Mouse (Mus musculus) G1E (cell line): ENCODE measurements around the gene Phtf2. TPM values are rescaled to one million over a fixed set of nuclear protein-coding genes. Genes with fewer than 3 reads are reported as not detected.

ENCODE experiments used
- ATAC-seq: 2 replicates; pipeline ENCODE4 v1.8.0; 2016; ENCODE audit warnings: mild to moderate bottlenecking; ENCODE audit not compliant: insufficient number of reproducible peaks, poor library complexity, low FRiP score, severe bottlenecking; ENCODE audit errors: extremely low read depth
- DNase-seq: peaks from one replicate; pipeline ENCODE4 v3.0.0; 2012; ENCODE audit warnings: low spot score
- H3K27me3 ChIP-seq: 2 replicates; pipeline ENCODE4 v1.6.1; 2012; ENCODE audit warnings: mild to moderate bottlenecking, low read length, inconsistent platforms; ENCODE audit not compliant: insufficient read depth
- H3K36me3 ChIP-seq: replicated peaks from 2 replicates; pipeline ENCODE3; 2012; ENCODE audit warnings: mild to moderate bottlenecking, inconsistent platforms
- H3K4me1 ChIP-seq: 2 replicates; pipeline ENCODE4 v1.6.1; 2012; ENCODE audit warnings: low read depth, low read length, inconsistent platforms, mixed read lengths; ENCODE audit not compliant: insufficient read depth
- H3K4me3 ChIP-seq: 2 replicates; pipeline ENCODE4 v1.5.1; 2012; ENCODE audit warnings: low read depth, mild to moderate bottlenecking, inconsistent platforms, low read length, moderate library complexity, mixed read lengths
- H3K9me3 ChIP-seq: replicated peaks from 2 replicates; pipeline ENCODE4 v1.6.1; 2012; ENCODE audit warnings: inconsistent platforms
- CTCF ChIP-seq: IDR thresholded peaks from 2 replicates; pipeline ENCODE4 v1.5.1; 2012; ENCODE audit warnings: low read depth, low read length, inconsistent platforms, mixed read lengths
- GATA1 ChIP-seq: IDR thresholded peaks from 2 replicates; pipeline ENCODE4 v1.6.1; 2012; ENCODE audit warnings: borderline replicate concordance, low read length, inconsistent platforms, mixed read lengths
- GATA2 ChIP-seq: IDR thresholded peaks from 2 replicates; pipeline ENCODE4 v1.6.1; 2012; ENCODE audit warnings: low read depth, low read length, inconsistent platforms, borderline replicate concordance
- POLR2AphosphoS5 ChIP-seq: IDR thresholded peaks from 2 replicates; pipeline ENCODE4 v1.6.1; 2012; ENCODE audit warnings: low read depth, low read length, inconsistent platforms; ENCODE audit not compliant: insufficient replicate concordance
- TAL1 ChIP-seq: conservative IDR thresholded peaks from 2 replicates; pipeline ENCODE4 v1.6.1; 2012; ENCODE audit warnings: low read depth, low read length, inconsistent platforms, mixed read lengths
- polyA plus RNA-seq: library from polyadenylated mRNA; stranded (reverse); fragments of >175 nt; gene quantifications from 2 replicates; pipeline ENCODE4 v1.2.3, GENCODE M21; 2012
- total RNA-seq, 2 experiments: library from RNA; stranded (forward) in 1 of 2; stranded (reverse) in 1 of 2; fragments of 200-1000 nt in 1 of 2; fragments of >200 nt in 1 of 2; fragmentation: Nextera tagmentation in 1 of 2; gene quantifications; 2 replicates each; pipeline ENCODE4 v1.2.3; 2014 to 2017

Gene Phtf2
- total and polyA plus RNA-seq, 3 experiments = 5.8 to 43.5 (median 43.3) TPM

DNA sequence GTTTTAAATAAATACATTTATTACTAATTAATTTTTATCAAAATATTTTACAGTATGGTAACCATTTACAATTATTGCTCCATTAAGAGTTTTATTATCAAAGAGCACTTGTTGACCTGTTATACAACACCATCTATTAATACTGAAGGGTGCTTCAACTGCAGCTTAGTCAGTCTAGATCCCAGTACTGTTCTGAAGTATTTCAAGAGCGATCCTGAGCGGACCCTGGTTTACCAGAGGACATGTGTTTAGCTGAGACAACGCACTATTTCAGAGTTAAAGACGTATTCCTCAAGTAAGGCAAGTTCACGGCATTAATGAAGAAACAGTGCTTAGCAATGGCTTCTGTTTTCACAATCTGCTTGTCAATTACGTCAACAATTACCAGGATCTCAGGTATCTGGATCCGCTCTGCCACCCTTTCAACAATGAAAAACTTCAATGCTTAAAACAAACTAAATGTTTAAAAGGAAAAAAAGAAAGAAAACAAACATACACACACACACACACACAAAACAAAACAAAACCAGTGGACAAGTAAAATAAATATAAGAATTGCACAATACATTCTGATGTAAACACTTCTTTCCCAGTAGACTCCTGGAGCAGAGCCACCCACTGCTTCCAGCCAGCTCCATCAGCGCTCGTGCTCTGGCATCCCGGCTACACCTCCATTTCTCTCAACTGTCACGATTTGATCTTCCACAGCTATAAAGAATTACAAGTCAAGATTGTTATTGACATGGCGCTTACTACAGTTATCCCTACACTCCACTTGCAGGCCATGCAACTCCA lies 121.4 kb downstream of the Phtf2 start:
- DNase-seq = no peak
- TF ChIP-seq GATA2 (no peak), GATA1 (no peak), TAL1 (no peak), POLR2AphosphoS5 (no peak), CTCF (no peak)
- H3K9me3 ChIP-seq = no peaks in the 10 kb centered on the region
- H3K4me3 ChIP-seq = no peak overlapping the region
- H3K4me1 ChIP-seq = no peaks in the 10 kb centered on the region
- H3K27me3 ChIP-seq = no peaks in the 10 kb centered on the region
- peaks cover 60% of the 10 kb centered on the region for H3K36me3 ChIP-seq
- no peak for ATAC-seq

DNA sequence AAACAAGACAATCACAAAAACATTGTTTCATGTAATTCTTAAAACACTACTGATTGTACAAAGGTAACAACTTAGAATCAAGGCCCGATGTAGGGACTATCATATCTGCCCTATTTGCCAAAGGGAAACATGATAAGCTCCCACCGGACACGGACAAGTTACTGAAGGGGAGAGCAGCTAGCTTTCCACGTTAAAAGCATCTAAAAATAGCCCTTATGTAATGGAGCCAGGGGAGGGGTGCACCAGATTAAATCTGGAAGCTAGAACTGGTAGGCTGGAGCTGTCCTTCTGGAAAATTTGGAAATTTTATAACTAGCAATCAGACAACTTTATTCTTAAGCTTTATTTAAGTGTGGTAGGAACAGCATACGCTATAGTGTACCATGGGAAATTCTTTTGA lies 122.2 kb downstream of the Phtf2 start:
- Histone ChIP-seq H3K27me3 (no peaks in the 10 kb centered on the region), H3K9me3 (no peaks in the 10 kb centered on the region), H3K4me1 (no peaks in the 10 kb centered on the region), H3K4me3 (no peak overlapping the region), H3K36me3 (peaks cover 55% of the 10 kb centered on the region)
- DNase-seq (no peak), ATAC-seq (no peak)
- TF ChIP-seq POLR2AphosphoS5 (no peak), GATA2 (no peak), TAL1 (no peak), CTCF (no peak), GATA1 (no peak)

DNA sequence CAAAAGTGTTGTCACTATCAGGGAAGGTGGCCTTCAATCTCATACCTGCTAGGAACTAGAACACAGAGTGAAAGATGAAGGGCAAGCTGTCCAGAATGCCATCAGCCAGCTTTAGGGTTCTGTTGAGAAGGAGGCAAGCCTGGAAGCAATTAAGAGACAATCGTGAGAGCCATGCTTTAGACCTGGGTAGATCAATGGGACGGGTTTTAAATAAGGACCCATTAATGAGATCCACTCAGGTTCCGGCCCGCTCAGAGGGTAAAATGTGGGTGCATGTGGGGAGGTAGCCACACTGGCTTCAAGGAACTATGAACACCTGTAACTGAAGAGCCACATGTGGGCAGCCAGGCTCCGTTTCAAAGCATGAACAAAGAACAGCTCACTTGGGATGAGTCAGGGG lies 128.0 kb downstream of the Phtf2 start:
- TF ChIP-seq POLR2AphosphoS5 (no peak), TAL1 (no peak), GATA1 (no peak), CTCF (no peak), GATA2 (no peak)
- peaks cover 17% of the 10 kb centered on the region for H3K36me3 ChIP-seq
- H3K9me3 ChIP-seq = no peaks in the 10 kb centered on the region
- H3K4me3 ChIP-seq = no peak overlapping the region
- DNase-seq = no peak
- peaks cover 15% of the 10 kb centered on the region for H3K27me3 ChIP-seq
- H3K4me1 ChIP-seq = 0 out of 2 replicates have a peak, but pooled peaks cover 4% of the 10 kb centered on the region
- ATAC-seq = no peak

DNA sequence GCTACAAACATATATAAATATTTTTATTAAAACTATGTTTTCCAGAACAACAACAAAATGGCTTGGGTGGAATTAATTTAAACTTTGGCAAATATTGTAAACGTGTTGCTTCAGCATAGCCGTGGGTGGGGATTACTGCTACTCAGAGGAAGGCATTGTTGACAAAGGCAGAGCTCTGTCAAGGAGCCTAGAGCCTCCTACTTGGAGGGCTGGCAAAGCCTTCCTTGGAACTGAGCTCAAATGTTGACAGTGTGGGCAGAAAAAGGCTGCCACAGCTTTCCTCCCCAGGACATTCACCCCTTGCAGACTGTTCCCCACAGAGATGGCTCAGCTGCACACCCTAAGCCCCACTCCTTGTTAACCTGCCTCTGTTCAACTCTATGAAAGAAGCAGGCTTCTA lies 128.8 kb downstream of the Phtf2 start:
- no peak for TF ChIP-seq GATA1
- TF ChIP-seq CTCF = no peak
- no peak for TF ChIP-seq TAL1
- no peak for TF ChIP-seq POLR2AphosphoS5
- TF ChIP-seq GATA2 = no peak
- H3K36me3 ChIP-seq = peaks cover 10% of the 10 kb centered on the region
- H3K4me1 ChIP-seq = 0 out of 2 replicates have a peak, but pooled peaks cover 4% of the 10 kb centered on the region
- H3K9me3 ChIP-seq = no peaks in the 10 kb centered on the region
- H3K27me3 ChIP-seq = peaks cover 20% of the 10 kb centered on the region
- ATAC-seq (no peak), DNase-seq (no peak)
- H3K4me3 ChIP-seq = no peak overlapping the region

DNA sequence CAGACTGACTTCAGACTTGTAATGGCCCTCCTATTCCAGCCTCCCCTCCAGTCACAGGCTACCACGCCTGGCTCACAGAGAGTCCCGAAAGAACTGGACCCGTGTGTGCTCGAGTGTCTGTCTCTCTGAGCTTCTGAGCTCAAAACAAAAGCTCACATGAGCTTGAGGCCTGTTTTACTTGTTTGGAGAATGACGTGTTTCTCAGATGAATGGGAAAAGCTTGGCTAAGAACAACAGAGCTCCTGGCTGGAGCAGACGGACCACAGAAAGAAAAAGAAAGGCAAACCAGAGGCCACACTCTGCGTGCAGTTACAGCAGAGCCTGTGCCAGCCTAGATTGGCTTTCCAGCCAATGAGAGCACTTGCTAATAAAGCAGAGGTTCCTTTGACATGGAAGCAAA lies 130.2 kb downstream of the Phtf2 start:
- Histone ChIP-seq H3K27me3 (peaks cover 28% of the 10 kb centered on the region), H3K4me3 (no peak overlapping the region), H3K36me3 (peaks cover 2% of the 10 kb centered on the region), H3K9me3 (no peaks in the 10 kb centered on the region), H3K4me1 (0 out of 2 replicates have a peak, but pooled peaks cover 4% of the 10 kb centered on the region)
- DNase-seq = no peak
- ATAC-seq = no peak
- TF ChIP-seq POLR2AphosphoS5 (no peak), TAL1 (no peak), CTCF (no peak)

DNA sequence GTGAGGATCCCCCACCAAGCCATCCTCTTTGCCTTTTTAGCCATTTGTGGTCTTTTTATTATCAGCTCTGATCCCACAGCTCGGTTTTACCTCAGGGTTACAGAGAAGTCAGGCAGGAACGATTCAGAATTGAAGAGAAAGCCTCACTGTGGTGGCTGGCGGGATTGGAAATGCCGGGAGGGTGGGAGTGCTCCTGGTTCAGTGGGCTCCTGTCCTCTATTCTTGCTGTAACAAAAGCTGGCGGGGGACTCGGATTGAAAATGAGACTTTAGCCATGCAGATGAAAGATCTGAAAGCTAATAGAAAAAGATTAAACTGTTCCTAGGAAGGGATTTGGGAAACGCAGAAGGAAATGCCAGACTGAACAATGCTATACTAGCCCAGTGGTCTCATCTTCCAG lies 130.9 kb downstream of the Phtf2 start:
- Histone ChIP-seq H3K9me3 (no peaks in the 10 kb centered on the region), H3K27me3 (peaks cover 28% of the 10 kb centered on the region), H3K4me1 (0 out of 2 replicates have a peak, but pooled peaks cover 4% of the 10 kb centered on the region), H3K36me3 (peaks cover 2% of the 10 kb centered on the region), H3K4me3 (no peak overlapping the region)
- TF ChIP-seq GATA1 (no peak), TAL1 (no peak)
- no peak for DNase-seq
- ATAC-seq = no peak
